Mouse (Mus musculus) megakaryocyte-erythroid progenitor cell, adult 5-6 weeks (primary cell): ENCODE results near the gene Ndufa4l2. TPM values are rescaled to one million over a fixed set of nuclear protein-coding genes. Genes with fewer than 3 reads are reported as not detected.
A peak's percentile ranks its signal among the peaks of the same experiment; 100 is the strongest.

Source experiments
- ATAC-seq: replicated peaks from 2 replicates; pipeline ENCODE4 v1.8.0; 2016; ENCODE audit warnings: mild to moderate bottlenecking, inconsistent platforms; ENCODE audit not compliant: severe bottlenecking, poor library complexity, low FRiP score, low TSS enrichment
- total RNA-seq, 2 experiments: library from RNA; stranded (forward) in 1 of 2; stranded (reverse) in 1 of 2; fragments of 200-1000, 215-1000 nt in 1 of 2; fragments of >200 nt in 1 of 2; fragmentation: Nextera tagmentation in 1 of 2; gene quantifications; 2 replicates each; pipeline ENCODE4 v1.2.3; 2014 to 2017

Ndufa4l2 gene
- total RNA-seq (2014; fragmentation: Nextera tagmentation) (not detected in 2 replicates), total RNA-seq (2017) (not detected in 2 replicates)

DNA sequence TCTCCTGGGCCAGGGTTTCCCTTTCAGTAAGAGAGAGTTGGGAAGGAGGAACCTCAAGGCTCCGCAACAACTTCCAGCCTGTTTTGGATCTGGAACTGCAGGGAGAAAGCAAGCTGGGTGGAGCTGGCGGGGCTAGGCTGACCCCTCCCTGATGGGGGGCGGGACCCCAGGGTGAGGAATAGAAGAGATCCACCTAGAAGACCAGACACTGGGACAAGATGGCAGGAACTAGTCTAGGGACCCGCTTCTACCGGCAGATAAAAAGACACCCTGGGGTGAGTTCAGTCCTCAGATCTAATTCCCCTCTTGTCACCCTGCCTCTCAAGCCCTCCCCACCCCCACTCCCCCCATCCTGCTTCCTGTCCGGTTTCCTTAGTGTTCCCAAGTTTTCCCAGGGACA is at the start of gene Ndufa4l2:
Gene Ndufa4l2 (plus strand): TSS at position 204 of the 400 bp plus-strand sequence.
- no peak for ATAC-seq

DNA sequence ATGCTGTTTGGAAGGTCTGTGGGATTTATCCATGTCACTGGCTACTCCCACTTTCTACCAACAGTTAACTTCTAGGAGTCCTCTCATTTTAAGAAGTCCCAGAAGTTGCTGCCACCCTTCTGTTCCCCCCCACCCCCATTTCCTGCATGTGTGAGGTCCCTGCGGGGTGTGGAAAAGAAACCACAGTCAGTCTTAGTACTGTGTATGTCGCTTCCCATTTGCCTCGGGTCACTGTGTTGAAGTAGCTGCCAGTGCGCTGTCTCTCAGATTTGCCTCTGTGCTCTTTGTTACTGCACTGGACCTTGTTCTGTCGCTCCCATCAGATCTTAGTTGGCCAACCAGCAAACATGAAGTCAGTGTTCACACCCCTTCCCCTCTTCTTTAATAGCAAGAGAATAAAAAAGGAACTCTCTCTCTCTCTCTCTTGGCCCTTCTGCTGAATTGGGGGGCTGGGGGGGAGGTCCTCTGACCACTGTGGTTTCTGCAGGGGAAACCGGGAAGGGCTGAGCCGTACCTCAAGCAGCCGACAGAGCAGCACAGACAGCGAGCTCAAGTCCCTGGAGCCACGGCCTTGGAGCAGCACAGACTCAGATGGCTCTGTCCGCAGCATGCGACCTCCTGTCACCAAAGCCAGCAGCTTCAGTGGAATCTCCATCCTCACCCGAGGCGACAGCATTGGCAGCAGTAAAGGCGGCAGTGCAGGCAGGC is 43.3 kb upstream of the Ndufa4l2 start:
- ATAC-seq, result peak; percentile 56; the same call in 1 of the 2 replicates

DNA sequence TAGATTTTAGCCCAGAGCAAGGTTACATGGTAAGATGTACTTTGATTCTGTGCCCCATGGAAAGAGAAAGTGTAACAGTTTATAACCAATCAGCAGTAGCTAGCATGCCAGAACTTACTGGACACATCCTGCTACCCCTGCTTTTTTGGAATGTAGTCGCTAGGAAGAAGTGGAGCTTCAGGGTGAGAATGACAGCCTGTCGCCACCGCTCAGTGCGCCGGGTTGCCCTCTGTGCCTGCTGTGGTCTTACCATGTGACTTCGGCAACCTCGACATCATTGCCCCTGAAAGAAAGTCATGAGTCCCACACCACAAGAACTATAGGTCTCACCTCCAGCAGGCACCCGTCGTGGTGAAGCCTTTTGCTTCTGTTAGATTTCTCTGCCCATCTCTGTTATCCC is 42.0 kb upstream of the Ndufa4l2 start:
- ATAC-seq, result no peak

DNA sequence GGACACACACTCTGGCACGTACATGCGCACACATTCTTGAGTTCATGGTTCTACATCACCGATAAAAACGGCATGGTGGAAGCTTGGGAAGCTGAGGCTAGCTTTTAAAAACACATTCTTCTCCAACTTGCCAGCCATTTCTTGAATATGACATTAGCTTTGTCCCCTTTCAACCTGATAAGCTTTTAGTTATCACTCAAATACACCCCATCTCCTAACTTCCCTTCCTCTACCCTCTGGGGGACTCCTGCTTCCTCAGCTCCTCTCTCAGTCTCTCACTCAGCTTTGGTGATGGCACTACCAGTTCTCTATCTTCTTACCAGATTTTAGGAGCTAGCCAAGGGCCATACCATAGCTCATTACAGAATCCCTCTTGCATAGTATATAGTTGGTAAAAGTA is 39.6 kb upstream of the Ndufa4l2 start:
- no peak for ATAC-seq

DNA sequence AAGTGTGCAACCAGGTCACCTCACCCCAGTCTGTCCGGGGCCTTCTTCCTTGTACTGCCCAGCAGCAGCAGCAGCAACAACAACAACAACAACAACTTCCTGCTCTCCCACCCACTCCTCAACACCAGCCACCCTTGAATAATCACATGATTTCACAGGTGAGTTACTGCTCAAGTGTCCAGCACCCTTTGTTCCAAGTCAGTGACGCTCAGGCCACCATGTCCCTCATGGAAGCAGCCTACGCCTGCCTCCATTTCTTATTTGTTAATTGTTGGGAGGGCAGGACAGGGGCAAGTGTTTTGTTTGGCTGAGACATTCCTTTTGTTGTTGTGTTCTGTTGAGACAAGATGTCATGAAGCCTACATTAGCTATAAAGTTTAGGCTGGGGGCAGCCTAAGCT is 38.2 kb upstream of the Ndufa4l2 start:
- no peak for ATAC-seq

DNA sequence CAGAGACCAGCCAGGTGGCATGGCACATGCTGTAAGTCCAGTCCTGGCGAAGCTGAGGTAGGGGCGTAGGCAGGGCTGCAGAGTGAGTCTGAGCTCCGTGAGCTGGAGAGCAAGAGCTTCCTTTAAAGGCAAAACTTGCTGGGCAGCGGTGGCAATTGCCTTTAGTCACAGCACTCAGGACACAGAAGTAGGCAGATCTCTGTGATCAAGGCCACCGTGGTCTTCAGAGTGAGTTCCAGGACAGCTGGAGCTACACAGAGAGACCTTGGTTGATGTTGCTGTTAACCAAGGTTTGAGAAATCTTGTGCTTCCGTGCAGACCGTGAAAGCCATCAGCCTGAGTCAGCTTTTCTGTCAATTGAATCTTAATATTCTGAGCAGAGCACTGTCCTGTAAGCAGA is 37.5 kb upstream of the Ndufa4l2 start:
- no peak for ATAC-seq

DNA sequence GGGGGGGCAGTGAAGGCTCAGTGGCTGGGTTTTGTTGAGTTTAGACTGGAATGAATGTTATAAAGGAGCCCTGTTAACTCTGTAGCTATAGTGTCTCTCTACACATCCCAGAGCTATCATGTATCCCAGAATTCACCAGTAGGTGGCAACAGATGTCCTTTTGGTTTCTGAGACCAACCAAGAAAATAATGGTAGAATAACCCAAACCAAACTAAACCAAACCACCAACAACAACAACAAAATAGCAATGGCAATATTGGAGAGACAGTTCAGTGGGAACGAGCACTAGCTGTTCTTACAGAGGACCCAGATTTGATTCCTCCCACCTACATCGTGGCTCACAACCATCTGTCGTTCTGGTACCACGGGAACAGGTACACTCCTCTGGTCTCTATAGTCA is 35.6 kb upstream of the Ndufa4l2 start:
- peak; percentile 56; the same call in 1 of the 2 replicates for ATAC-seq

DNA sequence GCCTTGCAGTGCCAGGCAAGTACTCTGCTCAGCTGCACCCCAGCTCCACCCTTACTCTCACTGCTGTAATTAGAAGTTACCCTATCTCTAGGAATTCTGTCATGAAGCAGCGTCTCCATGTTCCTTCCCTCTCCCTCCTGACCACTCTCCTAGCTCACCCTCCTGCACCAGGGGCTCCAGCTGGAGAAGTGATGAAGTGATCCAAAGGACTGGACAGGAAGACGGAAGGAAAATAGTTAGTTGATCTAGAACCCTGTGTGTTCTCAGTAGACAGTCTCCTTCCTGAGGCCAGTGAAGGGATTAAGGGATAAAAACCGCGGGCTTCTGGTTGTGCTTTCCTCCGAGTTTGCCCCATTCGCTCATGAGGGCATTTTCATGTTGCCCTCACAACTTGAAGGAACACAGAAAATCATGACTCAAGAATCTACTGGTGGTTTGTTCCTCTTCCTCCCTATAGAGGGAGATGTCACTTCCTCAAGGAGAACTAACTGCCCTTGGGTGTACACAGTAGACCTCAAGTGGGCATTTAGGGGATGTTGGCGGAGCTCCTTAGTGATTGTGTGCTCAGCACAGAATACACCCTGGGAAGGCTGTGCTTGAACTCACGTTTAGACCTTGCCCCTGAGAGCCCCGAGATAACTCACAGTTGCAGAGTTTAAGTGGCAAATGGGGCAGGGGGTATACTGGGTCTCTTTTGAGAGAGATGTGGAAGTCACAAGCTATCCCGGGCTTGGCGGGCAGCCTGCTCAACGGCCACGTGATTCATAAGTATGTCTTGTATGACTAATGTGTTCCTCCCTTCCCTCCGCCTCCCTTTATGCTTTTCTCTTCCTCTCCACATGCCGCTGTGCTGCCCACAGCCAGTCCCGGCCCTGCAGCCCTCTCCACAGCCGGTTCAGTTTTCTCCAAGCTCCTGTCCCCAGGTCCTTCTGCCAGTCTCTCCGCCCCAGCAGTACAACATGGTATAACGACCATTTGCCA is 33.6 kb upstream of the Ndufa4l2 start:
- ATAC-seq, result peak; percentile 30; the same call in 1 of the 2 replicates

DNA sequence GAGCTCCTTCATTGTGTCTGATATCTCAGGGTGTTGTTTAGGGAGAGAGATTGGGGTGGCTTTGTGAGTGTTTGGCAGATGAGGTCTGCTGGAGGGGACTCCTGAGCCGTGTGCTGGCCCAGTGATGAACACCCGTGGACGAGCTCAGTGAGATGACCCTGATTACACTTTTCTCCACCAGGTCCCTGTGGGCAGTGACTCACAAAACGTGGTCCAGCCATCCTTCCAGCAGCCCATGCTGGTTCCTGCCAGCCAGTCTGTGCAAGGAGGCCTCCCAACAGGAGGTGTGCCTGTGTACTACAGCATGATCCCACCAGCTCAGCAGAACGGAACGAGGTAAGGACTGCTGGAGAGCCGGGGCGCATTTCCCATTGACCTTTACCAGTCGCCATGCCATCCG is 29.5 kb upstream of the Ndufa4l2 start:
- no peak for ATAC-seq

DNA sequence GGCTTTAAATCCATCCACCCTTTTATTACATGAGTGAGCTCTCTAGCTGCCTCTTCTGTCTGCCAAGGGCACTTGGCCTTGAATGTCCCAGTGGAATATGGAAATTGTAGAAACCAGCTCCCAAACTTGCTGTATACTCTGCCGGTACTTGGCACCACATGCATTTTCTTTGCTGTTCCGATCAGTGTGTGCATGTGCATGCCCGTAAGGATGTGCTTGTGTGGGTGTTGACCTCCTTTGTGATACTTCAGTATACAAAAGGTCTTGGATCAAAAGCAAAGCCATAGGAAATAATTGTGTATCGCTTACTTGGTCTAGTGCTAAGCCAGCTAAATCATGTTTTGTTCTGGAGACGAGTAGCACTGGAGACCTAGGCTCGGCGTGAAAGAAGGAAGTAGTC is 25.9 kb upstream of the Ndufa4l2 start:
- no peak for ATAC-seq

DNA sequence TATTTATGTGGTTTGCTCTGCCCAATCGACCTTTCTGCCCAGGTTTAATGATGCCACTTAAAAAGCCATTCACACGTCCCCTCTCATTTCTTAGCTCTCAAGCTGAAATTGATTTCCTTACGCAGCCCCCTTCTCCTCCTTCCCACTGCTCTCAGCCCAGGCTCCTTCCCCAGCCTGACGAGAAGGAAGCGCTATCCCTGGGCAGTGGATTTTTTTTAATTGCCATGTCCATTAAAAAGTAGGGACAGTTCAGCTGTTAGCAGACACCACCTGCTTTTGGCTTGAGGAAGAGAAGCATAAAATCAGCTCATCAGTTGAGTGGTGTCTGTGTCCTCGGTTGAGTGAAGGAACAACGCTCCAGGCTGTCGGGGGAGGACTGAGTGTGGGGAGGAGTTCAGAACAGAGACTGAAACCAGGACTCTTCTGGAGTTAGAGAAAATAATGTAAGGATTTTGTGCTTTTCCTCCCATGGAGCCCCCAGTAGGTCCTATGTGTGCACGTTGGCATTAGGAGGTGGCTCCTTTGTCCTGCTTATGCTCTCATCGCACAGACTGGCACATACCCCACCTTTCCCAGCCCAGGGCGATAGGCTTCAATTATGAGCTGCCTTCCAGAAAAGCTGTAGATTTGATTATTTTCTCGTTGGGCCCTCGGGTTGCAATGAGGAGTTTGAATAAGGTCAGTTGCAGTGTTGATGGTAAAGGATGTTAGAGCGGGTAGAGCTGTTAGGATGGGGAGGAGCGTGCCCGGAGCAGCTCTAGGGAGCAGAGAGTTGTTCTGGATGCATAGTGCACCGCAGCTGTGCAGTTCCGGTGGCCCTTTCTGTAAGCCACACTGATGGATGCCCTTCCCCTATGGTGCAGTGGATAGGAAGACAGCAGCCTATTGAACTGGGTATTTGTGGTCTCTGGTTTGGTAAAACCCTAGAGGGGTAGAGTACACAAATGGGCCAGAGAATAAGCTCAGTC is 24.3 kb upstream of the Ndufa4l2 start:
- ATAC-seq, result no peak

DNA sequence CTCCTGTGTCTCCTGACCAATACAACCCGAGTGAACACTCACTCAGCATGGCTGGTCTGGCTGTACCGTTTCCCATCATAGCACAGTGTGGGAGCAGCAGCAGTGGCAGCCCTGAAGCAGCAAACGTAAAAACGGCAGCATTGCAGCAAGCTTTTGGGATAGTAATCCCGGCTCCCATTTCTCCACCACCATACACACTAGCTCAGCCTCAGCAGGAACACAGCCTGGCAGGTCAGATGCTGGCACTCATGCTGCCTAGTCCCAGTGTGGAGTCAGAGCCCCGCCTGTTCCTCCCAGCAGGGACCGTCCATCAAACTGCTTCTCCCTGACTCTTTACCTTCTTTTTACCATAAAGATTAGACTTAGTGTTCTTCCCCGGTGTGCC is 23.6 kb upstream of the Ndufa4l2 start:
- no peak for ATAC-seq

DNA sequence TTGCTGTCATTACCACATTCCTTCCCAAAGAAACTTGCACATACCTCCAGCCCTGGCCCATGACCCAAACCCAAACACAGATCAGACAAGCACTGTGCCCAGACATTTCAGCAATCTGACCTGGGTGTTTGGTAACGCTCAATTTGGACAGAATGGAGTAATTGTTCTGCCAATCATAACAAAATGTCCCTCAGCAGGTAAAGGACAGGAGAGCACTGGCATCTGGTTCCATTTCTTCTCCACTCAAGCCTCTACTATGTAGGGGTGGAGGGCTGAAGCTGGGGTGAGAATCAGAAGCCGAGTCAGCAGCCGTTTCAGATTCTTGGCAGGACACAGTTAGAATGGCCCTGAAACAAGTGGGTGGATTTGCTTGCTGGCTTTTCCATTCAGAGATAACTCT is 22.6 kb upstream of the Ndufa4l2 start:
- ATAC-seq, result no peak

DNA sequence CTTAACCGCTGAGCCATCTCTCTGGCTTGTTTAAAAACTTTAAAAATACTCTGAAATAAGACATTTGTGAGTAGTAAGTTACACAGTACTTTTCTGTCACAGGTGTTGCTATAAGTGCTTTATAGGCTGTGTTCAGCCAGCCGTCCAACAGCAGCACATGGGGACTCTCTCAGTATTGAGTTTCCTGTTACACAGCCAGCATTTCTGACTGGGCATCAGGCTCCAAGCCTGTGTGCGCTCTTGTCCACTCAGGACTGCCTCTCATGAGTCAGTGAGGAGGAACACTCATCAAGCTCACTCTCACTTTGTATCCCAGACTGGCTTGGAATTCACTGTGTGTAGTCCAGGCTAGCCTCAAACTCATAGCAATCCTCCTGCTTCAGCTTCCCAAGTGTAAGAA is 18.6 kb upstream of the Ndufa4l2 start:
- no peak for ATAC-seq

DNA sequence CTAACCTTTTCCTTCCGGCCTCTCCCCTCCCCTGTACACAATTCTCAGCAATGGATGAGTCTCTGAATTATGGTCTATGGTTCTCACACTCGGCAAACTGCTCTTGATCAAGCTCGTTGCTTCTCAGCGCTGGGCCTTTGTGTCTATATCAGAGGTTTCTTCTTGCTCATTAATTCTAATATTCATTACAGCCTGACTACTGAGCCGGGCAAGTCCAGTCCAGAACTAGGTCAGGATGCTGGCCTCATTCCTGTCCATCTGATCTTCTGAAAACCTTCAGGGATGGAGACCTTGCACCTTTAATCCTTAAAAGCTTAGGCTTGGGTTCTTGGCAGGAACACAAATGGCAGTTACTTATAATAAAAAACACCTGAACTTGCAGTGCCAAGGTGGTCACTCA is 15.3 kb upstream of the Ndufa4l2 start:
- ATAC-seq, result no peak

DNA sequence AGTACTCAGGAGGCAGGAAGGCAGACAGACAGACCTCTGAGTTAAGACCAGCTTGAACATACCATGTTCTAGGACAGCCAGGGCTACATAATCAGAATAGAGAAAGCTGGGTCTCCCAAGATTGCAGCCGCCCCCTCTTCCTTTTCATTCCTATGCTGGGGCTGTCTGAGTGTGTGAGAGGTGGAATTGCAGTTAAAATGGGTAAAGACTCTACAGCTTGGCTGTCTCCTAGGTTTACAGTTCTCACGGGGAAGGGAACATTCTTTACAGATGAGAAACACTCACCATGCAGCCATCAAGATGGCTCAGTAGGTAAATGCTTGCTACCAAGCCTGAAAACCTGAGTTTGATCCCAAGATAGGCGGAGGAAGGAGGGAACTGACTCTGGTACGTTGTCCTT is 14.7 kb upstream of the Ndufa4l2 start:
- no peak for ATAC-seq

DNA sequence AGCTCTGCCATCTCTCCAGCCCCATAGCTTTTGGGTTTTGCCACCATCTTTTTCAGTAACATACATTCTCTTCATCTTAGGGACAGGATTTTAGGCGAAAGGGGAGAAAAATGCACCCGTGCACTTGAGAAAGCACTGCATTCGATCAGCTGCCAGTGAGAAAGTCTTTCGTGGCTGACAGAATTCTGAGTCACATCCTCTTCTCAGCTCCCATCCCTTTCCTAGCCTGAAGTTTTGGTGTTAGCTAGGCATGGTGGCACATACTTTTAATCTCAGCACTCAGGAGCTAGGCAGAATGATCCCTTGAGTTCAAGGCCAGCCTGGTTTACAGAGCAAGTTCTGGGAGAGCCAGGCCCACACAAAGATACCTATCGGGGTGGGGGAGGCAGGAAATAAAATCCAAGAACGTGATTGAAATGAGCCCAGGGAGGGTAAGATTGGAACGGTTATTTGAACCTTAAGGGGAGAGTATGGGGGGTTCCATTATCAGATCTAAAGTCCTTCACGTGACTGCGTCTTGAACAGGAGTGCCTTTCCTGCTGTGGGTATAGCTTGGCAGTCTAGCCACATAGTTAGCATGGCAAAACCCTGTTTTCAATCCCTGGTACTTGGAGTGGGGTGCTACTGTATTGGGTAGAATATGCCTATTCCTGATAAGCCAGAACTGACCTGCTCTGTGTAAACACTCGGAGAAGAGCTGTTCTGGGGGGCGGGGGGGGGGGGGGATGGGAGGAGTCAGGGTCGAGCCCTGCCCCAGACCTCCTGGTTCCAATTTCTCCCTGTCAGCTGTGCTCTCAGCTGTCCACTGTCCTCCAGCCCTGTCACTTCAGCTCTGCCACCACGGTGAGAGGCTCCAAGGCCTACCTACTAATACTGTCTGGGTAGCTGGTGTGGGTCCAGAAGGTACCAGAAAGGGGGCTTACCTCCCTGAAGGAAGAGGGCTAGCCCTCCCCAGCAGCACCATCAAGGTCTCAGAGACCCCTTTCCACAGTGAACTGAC is 13.6 kb upstream of the Ndufa4l2 start, which contains the start of gene Stac3:
Gene Stac3 (plus strand): TSS at position 793 of the 1,000 bp plus-strand sequence.
- ATAC-seq, result no peak

DNA sequence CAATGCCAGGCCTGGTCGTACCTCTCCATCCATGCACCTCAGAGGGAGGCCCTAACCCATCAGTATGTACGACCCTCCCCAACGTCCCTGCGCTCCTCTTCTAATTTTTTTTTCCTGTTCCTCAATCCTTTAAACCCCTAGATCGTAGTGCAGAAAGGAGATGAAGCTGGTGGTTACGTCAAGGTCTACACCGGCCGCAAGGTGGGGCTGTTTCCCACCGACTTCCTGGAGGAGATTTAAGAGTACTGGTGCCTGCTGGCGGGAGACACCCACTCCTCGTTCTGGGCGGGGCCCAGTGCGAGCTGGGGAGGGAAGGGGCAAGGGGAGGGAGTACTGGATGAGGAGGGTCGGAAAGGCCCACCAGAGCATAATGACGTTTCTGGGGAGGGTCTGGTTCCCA is 6.5 kb upstream of the Ndufa4l2 start:
- ATAC-seq, result peak; percentile 48
